Mouse (Mus musculus) stomach, embryonic 14.5 days (tissue): ENCODE results near the gene Cx3cr1. TPM values are rescaled to one million over a fixed set of nuclear protein-coding genes. Genes with fewer than 3 reads are reported as not detected.

Experiments used
- ATAC-seq: fragments of 200-750 bp; cut with Nextera tagmentation; 2 replicates; pipeline ENCODE4 v1.8.0; 2017; ENCODE audit warnings: low read depth, moderate TSS enrichment; ENCODE audit not compliant: insufficient number of reproducible peaks, insufficient read depth, low FRiP score
- H3K27ac ChIP-seq: fragments of 300-500 bp; sonication (generic); 2 replicates; pipeline ENCODE4 v1.5.1; 2014; ENCODE audit warnings: mild to moderate bottlenecking, low read length, moderate library complexity, mixed read lengths
- H3K27me3 ChIP-seq: fragments of 300-500 bp; sonication (generic); 2 replicates; pipeline ENCODE4 v1.6.1; 2014; ENCODE audit warnings: low read length, control low read depth, mixed read lengths; ENCODE audit not compliant: control insufficient read depth, insufficient read depth
- H3K36me3 ChIP-seq: fragments of 300-500 bp; sonication (generic); 2 replicates; pipeline ENCODE4 v1.6.1; 2014; ENCODE audit warnings: mild to moderate bottlenecking, control low read depth, low read length, moderate library complexity, mixed read lengths; ENCODE audit not compliant: control insufficient read depth, insufficient read depth
- H3K4me1 ChIP-seq: fragments of 300-500 bp; sonication (generic); 2 replicates; pipeline ENCODE4 v1.6.1; 2014; ENCODE audit warnings: low read length, control low read depth, mixed read lengths; ENCODE audit not compliant: control insufficient read depth, insufficient read depth
- H3K4me2 ChIP-seq: fragments of 300-500 bp; sonication (generic); replicated peaks from 2 replicates; pipeline ENCODE4 v1.6.1; 2014; ENCODE audit warnings: low read depth, low read length, control low read depth
- H3K4me3 ChIP-seq: fragments of 300-500 bp; sonication (generic); 2 replicates; pipeline ENCODE4 v1.5.1; 2014; ENCODE audit warnings: low read depth, low read length, control low read depth
- H3K9ac ChIP-seq: fragments of 300-500 bp; sonication (generic); replicated peaks from 2 replicates; pipeline ENCODE4 v1.6.1; 2014; ENCODE audit warnings: low read depth, mild to moderate bottlenecking, control low read depth, low read length, moderate library complexity, mixed read lengths
- H3K9me3 ChIP-seq: fragments of 300-500 bp; sonication (generic); 2 replicates; pipeline ENCODE4 v1.6.1; 2016; ENCODE audit warnings: low read depth, low read length, control low read depth; ENCODE audit not compliant: control insufficient read depth
- WGBS: fragments of 180-500 bp; shearing (Covaris S2); extraction: QIAGEN DNeasy Blood & Tissue Kit; methylation state at CpG from one replicate; pipeline ENCODE4 v1.1.7; 2014; 5-methylcytosine and 5-hydroxymethylcytosine counted together
- polyA plus RNA-seq: library from polyadenylated mRNA; unstranded; fragments of >200 nt; fragmentation: Nextera tagmentation; extraction: Ambion mirVana; gene quantifications from 2 replicates; pipeline ENCODE4 v1.2.1, GENCODE M21; 2014

Gene Cx3cr1
- polyA plus RNA-seq, 1 experiment from 2014 or later = 13.7 TPM

DNA sequence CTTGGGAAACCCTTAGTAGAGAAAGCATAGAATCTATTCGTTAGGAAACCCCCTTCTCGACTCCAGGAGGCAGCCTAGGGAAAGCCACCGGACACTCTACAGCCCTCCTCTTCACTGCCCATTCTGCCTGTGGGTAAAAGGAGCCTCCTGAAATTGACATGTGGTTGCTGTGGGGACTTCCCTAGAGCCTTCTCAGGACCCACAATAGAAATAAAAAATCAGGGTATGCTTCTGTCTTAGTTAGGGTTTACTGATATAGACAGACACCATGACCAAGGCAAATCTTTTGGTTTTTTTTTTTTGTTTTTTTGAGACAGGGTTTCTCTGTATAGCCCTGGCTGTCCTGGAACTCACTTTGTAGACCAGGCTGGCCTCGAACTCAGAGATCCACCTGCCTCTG lies 73.6 kb downstream of the Cx3cr1 start:
- no peaks in the 10 kb centered on the region for H3K4me1 ChIP-seq
- H3K4me2 ChIP-seq = no peak overlapping the region
- WGBS = 89% methylated on average over 4 of the region's 4 CpGs
- H3K9me3 ChIP-seq = no peaks in the 10 kb centered on the region
- no peak for ATAC-seq
- H3K4me3 ChIP-seq = no peak overlapping the region
- H3K27ac ChIP-seq = no peak overlapping the region
- no peaks in the 10 kb centered on the region for H3K27me3 ChIP-seq
- H3K36me3 ChIP-seq = no peaks in the 10 kb centered on the region
- H3K9ac ChIP-seq = no peak overlapping the region

DNA sequence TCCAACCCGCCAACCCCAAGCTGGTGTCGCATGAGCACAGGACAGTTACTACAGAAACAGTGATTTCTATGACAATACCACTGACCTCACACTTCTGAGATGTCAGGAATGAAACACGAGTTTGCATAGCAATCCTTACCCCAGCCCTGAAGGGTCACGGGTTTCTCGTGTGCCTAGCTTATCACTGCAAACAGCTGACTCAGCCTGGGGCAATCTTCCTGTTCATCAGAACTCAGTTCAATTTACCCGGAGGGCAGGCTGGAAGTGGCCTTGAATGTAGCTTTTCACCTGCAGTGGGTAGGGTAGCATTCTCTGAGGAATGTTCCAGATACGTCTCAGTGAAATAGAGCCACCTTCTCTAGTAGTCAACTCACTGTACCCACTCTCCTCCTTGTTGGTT lies 75.5 kb downstream of the Cx3cr1 start:
- H3K4me1 ChIP-seq = no peaks in the 10 kb centered on the region
- no peak for ATAC-seq
- H3K27me3 ChIP-seq = no peaks in the 10 kb centered on the region
- no peaks in the 10 kb centered on the region for H3K36me3 ChIP-seq
- 56% methylated on average over 7 of the region's 7 CpGs for WGBS
- H3K27ac ChIP-seq = no peak overlapping the region
- H3K4me3 ChIP-seq = no peak overlapping the region
- no peaks in the 10 kb centered on the region for H3K9me3 ChIP-seq
- H3K9ac ChIP-seq = no peak overlapping the region
- no peak overlapping the region for H3K4me2 ChIP-seq

DNA sequence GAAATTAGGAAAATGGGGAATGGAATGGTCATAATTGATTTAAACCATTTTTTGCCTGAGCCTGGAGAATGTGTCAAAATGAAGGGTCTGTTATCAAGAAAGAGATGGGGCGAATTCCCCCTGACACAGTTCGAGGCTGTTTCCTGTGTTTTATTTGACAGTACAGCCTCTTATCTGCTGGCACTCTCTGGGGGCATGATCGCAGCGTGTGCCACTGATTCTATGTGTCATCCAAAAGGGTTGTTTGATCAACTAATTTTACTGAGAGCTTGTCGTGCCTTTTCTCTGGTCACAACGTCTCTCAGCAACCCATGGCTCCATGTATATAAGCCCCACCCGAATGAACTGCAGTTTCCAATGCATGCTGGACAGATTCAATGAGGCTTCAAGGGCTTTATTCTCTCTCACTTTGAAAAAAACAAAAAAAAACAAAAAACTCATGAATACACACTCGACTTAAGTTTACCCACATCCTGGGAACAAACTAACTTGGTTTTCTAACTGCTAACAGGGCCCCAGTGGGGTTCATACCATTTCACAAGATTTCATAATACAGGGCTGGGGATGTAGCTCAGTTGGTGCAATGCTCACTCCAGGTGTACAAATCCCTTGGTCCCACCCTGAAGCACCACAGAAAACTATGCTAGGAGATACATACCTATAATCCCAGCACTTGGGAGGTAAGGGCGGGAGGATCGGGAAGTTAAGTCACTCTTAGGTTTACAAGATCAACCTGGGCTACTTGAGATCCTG lies 76.4 kb downstream of the Cx3cr1 start:
- H3K4me1 ChIP-seq = no peaks in the 10 kb centered on the region
- no peak overlapping the region for H3K4me3 ChIP-seq
- H3K27me3 ChIP-seq = no peaks in the 10 kb centered on the region
- H3K9me3 ChIP-seq = no peaks in the 10 kb centered on the region
- ATAC-seq = no peak
- H3K27ac ChIP-seq = no peak overlapping the region
- WGBS = 65% methylated on average over 10 of the region's 10 CpGs
- H3K4me2 ChIP-seq = no peak overlapping the region
- no peaks in the 10 kb centered on the region for H3K36me3 ChIP-seq
- no peak overlapping the region for H3K9ac ChIP-seq

DNA sequence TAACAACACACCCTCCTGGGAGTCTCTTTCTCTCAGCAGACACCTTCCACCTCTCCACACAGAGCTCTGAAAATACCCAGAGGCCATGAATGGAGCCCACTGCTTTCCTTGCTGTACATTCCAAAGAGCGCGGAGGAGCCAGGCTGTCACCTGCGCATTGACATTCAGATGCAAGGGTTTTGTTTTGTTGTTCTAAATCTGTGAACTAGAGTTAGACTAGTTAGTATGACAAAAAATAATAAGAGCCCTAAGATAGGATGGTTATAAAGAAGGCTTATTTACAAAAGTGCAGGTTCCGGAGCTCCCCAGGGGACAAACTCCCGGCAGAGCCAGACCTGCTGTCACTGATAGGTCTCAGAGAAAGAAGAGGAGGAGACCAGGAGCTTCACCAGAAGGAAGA lies 78.4 kb downstream of the Cx3cr1 start:
- Histone ChIP-seq H3K36me3 (no peaks in the 10 kb centered on the region), H3K9ac (no peak overlapping the region), H3K4me3 (no peak overlapping the region), H3K27ac (no peak overlapping the region), H3K27me3 (no peaks in the 10 kb centered on the region), H3K4me2 (no peak overlapping the region), H3K4me1 (no peaks in the 10 kb centered on the region), H3K9me3 (no peaks in the 10 kb centered on the region)
- no peak for ATAC-seq
- 30% methylated on average over 5 of the region's 5 CpGs for WGBS

DNA sequence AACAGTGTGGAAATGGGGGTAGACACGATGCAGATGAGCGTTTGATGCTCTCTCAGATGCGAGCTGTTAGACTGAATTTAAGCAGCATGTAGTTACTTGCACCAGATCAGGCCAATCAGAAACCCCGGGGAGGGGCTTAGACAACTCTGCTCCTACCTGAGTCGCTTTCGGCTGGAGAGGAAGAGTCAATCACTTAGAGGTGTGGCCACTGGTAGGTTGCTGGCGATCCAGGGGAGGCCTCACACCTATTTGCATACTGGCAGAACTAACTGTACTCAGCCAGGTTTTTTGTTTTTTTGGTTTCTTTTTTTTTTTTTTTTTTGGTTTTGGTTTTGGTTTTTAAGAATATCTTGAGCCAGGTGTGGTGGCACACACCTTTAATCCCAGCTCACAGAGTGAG lies 81.4 kb downstream of the Cx3cr1 start:
- no peaks in the 10 kb centered on the region for H3K36me3 ChIP-seq
- no peaks in the 10 kb centered on the region for H3K27me3 ChIP-seq
- no peak overlapping the region for H3K4me3 ChIP-seq
- H3K27ac ChIP-seq = no peak overlapping the region
- ATAC-seq = no peak
- 43% methylated on average over 7 of the region's 7 CpGs for WGBS
- no peak overlapping the region for H3K9ac ChIP-seq
- H3K9me3 ChIP-seq = no peaks in the 10 kb centered on the region
- H3K4me2 ChIP-seq = no peak overlapping the region
- 0 out of 2 replicates have a peak, but pooled peaks cover 3% of the 10 kb centered on the region for H3K4me1 ChIP-seq

DNA sequence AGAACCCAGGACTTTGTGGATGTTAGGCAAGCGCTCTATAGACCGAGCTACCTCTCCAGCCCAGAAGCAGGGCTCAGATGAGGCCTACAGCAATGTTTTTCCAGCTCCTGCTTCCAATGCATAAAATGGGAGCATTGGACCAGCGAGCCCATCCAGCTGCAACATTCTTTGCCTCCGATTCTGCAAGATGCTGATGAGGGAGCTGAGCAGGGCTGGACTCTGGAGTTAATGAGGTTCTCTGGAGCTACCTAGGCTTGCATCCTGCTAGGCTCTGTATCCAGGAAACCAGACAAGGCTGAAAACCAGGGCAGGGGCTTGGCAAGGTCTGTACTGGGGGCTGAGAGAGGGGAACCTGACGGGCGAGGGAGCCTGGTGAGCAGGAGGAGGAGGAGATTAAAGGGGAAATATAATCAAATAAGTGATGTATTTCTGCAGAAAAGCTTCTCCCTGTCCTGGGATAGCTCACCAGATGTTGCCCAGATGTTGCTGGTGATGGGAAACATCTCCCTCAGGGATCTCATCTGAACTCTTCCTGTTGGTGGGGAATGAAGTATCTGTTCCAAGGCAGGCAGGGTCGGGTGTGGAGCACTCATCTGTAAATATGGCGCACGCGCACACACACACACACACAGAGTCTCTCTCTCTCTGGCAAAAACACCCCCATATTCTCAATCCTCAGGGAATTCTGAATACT lies 83.7 kb downstream of the Cx3cr1 start:
- no peak overlapping the region for H3K4me2 ChIP-seq
- 61% methylated on average over 10 of the region's 10 CpGs for WGBS
- peaks cover 24% of the 10 kb centered on the region for H3K4me1 ChIP-seq
- H3K9ac ChIP-seq = no peak overlapping the region
- no peaks in the 10 kb centered on the region for H3K27me3 ChIP-seq
- H3K27ac ChIP-seq = no peak overlapping the region; the same call in 1 of the 2 replicates
- no peaks in the 10 kb centered on the region for H3K36me3 ChIP-seq
- H3K4me3 ChIP-seq = no peak overlapping the region
- H3K9me3 ChIP-seq = no peaks in the 10 kb centered on the region
- no peak for ATAC-seq

DNA sequence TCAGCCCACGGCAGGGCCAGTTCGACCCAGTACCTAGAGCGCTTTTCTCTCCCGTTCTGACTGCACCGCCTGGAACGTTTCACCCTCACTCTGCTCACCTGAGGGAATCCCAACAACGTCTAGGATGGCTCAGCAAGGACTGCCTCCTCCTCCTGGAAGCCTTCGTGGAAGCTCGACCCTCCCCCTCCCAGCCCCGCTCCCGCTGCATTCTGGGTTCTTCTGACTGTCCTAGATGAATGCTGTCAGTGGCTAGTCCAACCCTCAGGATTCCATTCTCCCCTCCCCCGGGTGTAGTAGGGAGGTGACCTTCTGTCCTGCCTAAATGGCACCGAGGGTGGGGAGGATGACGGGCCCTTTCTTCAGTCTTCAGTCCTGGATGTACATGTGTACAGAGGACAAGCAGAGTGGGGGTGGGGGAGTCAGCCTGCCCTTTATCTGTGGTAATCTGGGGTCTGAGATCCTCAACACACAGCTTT lies 85.1 kb downstream of the Cx3cr1 start, which contains the start of gene Csrnp1:
TSS of gene Csrnp1 (minus strand) at position 123 of the 476 bp plus-strand sequence.
- Histone ChIP-seq H3K4me2 (peak within 1 kb of the TSS; percentile 95), H3K27me3 (no peaks in the 10 kb centered on the region), H3K9ac (peak within 1 kb of the TSS; percentile 70), H3K4me3 (peak within 1 kb of the TSS; percentile 68), H3K9me3 (no peaks in the 10 kb centered on the region), H3K4me1 (peaks cover 33% of the 10 kb centered on the region), H3K27ac (peak within 1 kb of the TSS; percentile 79), H3K36me3 (no peaks in the 10 kb centered on the region)
- 8% methylated on average over 14 of the region's 14 CpGs for WGBS
- ATAC-seq = no peak

DNA sequence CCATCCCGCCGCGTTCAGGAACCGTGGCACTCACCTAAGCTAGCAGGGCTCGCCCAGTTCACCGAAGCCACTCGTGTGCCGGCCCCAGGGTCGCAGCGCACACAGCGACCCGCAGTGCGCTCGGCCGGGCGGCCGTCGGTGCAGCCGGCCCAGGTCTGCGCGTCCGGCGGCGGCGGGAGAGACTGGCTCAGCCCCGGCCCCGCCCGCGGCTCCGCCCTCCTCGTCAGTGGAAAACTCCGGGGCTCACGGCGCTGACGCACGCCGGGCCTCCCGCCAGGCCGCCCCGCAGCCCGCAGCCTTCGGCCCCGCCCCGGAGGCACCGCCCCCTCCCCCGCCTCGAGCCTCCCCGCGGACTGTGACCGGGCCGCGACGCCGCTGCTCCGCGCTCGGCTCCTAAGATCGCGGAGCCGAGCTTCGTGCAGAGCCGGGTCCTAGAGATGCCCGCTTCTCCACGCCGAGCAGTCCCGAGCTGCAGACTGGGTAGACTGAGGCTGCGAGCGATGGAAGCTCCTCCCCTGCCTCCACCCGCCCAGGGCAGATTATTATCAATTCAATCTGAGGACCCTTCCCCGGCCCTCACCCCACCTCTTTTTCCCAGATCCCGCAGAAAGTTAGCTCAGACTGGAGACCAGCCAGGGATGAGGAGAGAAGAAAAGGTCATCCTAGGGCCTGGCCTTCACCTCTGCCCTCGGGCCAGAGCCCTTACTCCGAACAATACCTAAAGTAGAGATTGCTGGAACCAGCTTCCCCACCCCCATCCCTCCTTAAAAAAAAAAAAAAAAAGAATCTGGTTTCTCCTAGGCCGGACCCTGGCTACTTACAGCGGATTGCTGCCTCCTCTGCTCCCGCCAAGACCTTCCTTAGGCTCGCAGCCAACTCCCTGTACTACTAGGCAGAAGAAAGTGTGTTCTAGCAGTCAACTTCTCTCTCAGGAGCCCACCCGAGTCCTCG lies 85.8 kb downstream of the Cx3cr1 start:
- Histone ChIP-seq H3K9ac (peak overlapping the region; percentile 70), H3K4me1 (peaks cover 36% of the 10 kb centered on the region), H3K4me2 (peak overlapping the region; percentile 95), H3K27ac (peak overlapping the region; percentile 79), H3K4me3 (peak overlapping the region; percentile 68), H3K36me3 (no peaks in the 10 kb centered on the region), H3K9me3 (no peaks in the 10 kb centered on the region), H3K27me3 (no peaks in the 10 kb centered on the region)
- 2% methylated on average over 73 of the region's 79 CpGs for WGBS
- peak; percentile 77 for ATAC-seq
